Mouse (Mus musculus): ENCODE data around the gene C1galt1c1. TPM values are rescaled to one million over a fixed set of nuclear protein-coding genes. Genes with fewer than 3 reads are reported as not detected.

The C1galt1c1 gene
- 27.3 and 32.8 TPM in 2 replicates for polyA plus RNA-seq (2015; fragmentation: Nextera tagmentation; extraction: Ambion mirVana)

GRCm38 (mm10) chrX:38634801-38635637, at the start of gene C1galt1c1:
Gene C1galt1c1 (minus strand): TSS chrX:38635087.
- H3K27me3 ChIP-seq, result no peaks in the 10 kb centered on the region
- peak within 1 kb of the TSS; percentile 48 for H3K4me2 ChIP-seq
- H3K9me3 ChIP-seq, result no peaks in the 10 kb centered on the region
- no peaks in the 10 kb centered on the region for H3K36me3 ChIP-seq
- peak; percentile 100 for ATAC-seq (ENCODE audit: low FRiP score)
- 15% methylated on average over 29 of the region's 43 CpGs for WGBS
- H3K9ac ChIP-seq, result peak within 1 kb of the TSS; percentile 72
- peaks cover 7% of the 10 kb centered on the region; the same call in 1 of the 2 replicates for H3K4me1 ChIP-seq (replicated peaks)
- H3K4me3 ChIP-seq, result peak within 1 kb of the TSS; percentile 47
- H3K27ac ChIP-seq, result peak within 1 kb of the TSS; percentile 92

DNA sequence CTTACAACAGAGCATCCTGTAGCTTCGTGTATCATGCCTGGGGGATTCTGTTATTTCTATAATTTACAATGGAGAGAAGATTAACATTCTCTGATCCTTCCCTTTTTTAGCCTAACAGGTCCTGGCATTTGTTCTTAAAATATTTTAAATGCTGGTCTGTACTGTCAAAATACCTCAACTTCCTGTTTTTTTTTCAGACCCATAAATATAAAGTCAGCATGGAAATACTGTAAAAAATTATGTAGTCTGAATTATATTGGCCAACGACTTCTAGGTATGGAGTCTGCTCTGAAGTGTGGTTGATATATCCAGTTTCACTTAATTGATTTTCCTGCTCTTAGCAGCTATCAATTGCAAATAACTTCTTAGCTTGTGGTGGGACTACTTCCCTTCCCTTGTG, 47.1 kb upstream of the C1galt1c1 start:
- H3K9me3 ChIP-seq, result no peaks in the 10 kb centered on the region
- WGBS, result 65% methylated on average over 2 of the region's 2 CpGs
- H3K4me3 ChIP-seq, result no peak overlapping the region
- H3K4me2 ChIP-seq, result no peak overlapping the region
- no peaks in the 10 kb centered on the region for H3K4me1 ChIP-seq (replicated peaks)
- no peak for ATAC-seq (ENCODE audit: low FRiP score)
- no peak overlapping the region for H3K9ac ChIP-seq
- H3K27ac ChIP-seq, result no peak overlapping the region
- no peaks in the 10 kb centered on the region for H3K27me3 ChIP-seq
- H3K36me3 ChIP-seq, result no peaks in the 10 kb centered on the region

DNA sequence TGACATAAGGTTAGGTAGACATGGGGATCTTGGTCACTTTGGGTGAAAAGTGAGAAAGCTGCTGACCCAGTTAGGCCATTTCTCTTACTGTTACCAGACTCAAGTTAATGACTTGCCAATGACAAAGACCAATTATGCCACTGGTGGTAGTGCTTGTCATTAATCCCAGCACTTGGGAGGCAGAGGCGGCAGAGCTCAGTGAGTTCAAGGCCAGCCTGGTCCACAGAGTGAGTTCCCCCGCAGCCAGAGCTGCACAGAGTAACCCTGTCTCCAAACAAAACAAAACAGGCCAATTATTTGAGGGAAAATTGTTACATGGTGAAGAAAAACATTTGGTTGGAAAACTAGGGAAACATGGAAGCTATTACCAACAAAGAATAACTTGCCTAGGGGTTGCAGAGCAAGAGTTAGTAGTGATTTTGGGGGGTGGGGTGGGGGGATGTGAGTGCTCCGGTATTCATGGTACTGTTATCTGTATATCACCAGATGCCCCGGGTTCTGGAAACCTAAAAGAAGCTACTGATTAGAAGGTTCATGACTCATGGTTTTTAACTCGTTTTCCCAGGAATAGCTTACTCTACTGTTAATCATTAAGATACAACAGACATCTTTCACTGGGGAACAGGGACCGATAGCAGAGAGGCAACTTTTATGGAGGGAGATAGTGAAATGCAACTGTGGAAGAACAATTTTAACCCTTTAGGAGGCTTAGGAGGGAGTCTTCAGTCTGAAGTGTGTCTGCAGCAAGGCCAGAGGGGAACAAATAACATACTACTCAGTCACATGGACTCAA, 34.4 kb upstream of the C1galt1c1 start:
- no peak for ATAC-seq (ENCODE audit: low FRiP score)
- no peaks in the 10 kb centered on the region for H3K4me1 ChIP-seq (replicated peaks)
- WGBS, result 84% methylated on average over 6 of the region's 6 CpGs
- no peaks in the 10 kb centered on the region for H3K36me3 ChIP-seq
- H3K4me3 ChIP-seq, result no peak overlapping the region
- H3K4me2 ChIP-seq, result no peak overlapping the region
- H3K9me3 ChIP-seq, result no peaks in the 10 kb centered on the region
- H3K27me3 ChIP-seq, result no peaks in the 10 kb centered on the region
- no peak overlapping the region for H3K27ac ChIP-seq
- no peak overlapping the region for H3K9ac ChIP-seq

GRCm38 (mm10) chrX:38656206-38656883, 21.5 kb upstream of the C1galt1c1 start:
- no peaks in the 10 kb centered on the region for H3K36me3 ChIP-seq
- no peaks in the 10 kb centered on the region for H3K27me3 ChIP-seq
- WGBS, result 75% methylated on average over 4 of the region's 4 CpGs
- H3K9ac ChIP-seq, result no peak overlapping the region
- H3K4me1 ChIP-seq (replicated peaks), result no peaks in the 10 kb centered on the region
- ATAC-seq (ENCODE audit: low FRiP score), result peak; percentile 68; the same call in 1 of the 2 replicates
- H3K9me3 ChIP-seq, result no peaks in the 10 kb centered on the region
- H3K4me2 ChIP-seq, result no peak overlapping the region
- no peak overlapping the region for H3K4me3 ChIP-seq
- no peak overlapping the region for H3K27ac ChIP-seq

DNA sequence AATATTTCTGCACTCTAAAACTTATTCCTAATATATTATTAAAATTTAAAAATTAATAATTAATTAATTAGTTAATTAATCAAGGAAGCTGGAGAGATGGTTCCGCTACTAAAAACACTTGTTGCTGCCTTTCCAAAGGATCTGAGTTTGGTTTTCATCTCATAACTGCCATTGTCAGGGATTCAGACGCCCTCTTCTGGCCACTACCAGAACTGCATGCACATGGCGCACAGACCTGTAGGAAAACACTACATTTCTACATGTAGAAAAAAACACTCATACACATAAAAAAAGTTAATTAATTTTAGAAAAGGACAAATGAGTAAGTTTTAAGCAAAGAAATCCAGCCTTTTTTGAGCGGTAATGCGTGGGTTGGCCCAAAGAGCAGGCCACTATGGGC, 19.8 kb upstream of the C1galt1c1 start:
- Histone ChIP-seq H3K36me3 (no peaks in the 10 kb centered on the region), H3K27me3 (no peaks in the 10 kb centered on the region), H3K4me2 (no peak overlapping the region), H3K4me1 (replicated peaks) (no peaks in the 10 kb centered on the region), H3K9ac (no peak overlapping the region), H3K27ac (no peak overlapping the region), H3K9me3 (no peaks in the 10 kb centered on the region), H3K4me3 (no peak overlapping the region)
- WGBS, result 85% methylated on average over 5 of the region's 5 CpGs
- no peak for ATAC-seq (ENCODE audit: low FRiP score)

DNA sequence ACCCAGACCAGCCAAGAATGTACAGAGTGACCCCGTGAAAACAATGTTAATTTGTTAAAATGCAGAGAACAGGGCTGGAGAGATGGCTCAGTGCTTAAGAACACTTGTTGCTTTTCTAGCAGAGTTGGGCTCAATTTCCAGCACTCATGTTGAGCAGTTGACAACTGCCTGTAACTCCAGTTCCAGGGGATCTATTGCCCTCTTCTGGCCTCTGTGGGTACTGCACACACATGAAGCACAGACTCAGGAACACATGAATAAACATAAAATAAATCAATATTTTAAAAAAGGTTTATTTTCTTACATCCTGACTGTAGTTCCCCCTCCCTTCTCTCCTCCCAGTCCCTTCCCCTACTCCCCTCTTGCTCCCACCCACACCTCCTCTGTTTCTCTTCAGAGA, 18.3 kb upstream of the C1galt1c1 start:
- Histone ChIP-seq H3K9me3 (no peaks in the 10 kb centered on the region), H3K36me3 (no peaks in the 10 kb centered on the region), H3K9ac (no peak overlapping the region), H3K4me2 (no peak overlapping the region), H3K27ac (no peak overlapping the region), H3K4me1 (replicated peaks) (no peaks in the 10 kb centered on the region), H3K27me3 (no peaks in the 10 kb centered on the region), H3K4me3 (no peak overlapping the region)
- WGBS, result 72% methylated on average over 1 of the region's 1 CpGs
- ATAC-seq (ENCODE audit: low FRiP score), result no peak

DNA sequence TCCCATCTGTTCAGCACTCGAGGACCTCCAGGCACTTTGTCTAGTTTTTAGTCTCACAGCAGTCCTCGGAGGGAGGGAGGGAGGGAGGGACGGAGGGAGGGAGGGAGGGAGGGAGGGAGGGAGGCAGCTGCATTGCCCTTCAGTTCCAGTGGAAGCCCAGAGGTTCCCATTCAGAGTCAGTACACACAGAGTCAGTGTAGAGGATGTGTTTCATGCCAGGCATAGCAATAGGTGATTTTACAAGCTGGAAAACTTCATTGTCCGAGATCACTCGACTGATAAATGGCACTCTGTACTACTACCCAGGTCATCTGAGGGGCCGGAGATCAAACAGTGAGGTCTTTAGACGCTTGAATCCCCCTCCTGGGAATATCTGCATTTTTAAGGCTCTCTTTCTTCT, 16.3 kb upstream of the C1galt1c1 start:
- no peak for ATAC-seq (ENCODE audit: low FRiP score)
- H3K9me3 ChIP-seq, result no peaks in the 10 kb centered on the region
- no peak overlapping the region for H3K4me2 ChIP-seq
- WGBS, result 28% methylated on average over 5 of the region's 7 CpGs
- no peak overlapping the region for H3K9ac ChIP-seq
- no peaks in the 10 kb centered on the region for H3K27me3 ChIP-seq
- no peaks in the 10 kb centered on the region for H3K4me1 ChIP-seq (replicated peaks)
- no peak overlapping the region for H3K27ac ChIP-seq
- H3K4me3 ChIP-seq, result no peak overlapping the region
- H3K36me3 ChIP-seq, result no peaks in the 10 kb centered on the region

- Histone ChIP-seq H3K27me3 (no peaks in the 10 kb centered on the region), H3K4me2 (no peak overlapping the region), H3K27ac (no peak overlapping the region), H3K9ac (no peak overlapping the region), H3K36me3 (no peaks in the 10 kb centered on the region), H3K4me1 (replicated peaks) (no peaks in the 10 kb centered on the region), H3K4me3 (no peak overlapping the region), H3K9me3 (no peaks in the 10 kb centered on the region)
- ATAC-seq (ENCODE audit: low FRiP score), result no peak
- 64% methylated on average over 9 of the region's 9 CpGs for WGBS
Measured at GRCm38 (mm10) chrX:38650404-38651039, 15.6 kb upstream of the C1galt1c1 start.

DNA sequence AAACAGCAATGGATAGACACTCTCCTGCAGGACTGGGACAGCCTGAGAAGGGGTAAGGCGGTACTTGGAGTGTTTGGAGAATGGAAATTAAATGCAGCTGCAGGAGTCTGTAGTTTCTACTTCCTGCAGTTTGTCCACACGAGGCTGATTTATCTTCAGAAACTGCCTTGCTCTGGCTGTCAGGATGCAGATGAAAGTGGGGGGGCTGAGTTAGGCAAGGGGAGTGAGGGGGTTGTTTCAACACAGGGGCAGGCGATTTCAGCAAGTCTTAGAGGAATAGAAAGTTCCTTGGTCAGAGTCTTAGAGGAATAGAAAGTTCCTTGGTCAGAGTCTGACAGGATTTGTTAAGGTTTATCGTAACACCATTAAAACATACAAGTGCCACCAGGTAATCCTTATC, 7.3 kb upstream of the C1galt1c1 start:
- H3K4me1 ChIP-seq (replicated peaks), result no peaks in the 10 kb centered on the region
- H3K27ac ChIP-seq, result no peak overlapping the region
- no peaks in the 10 kb centered on the region for H3K9me3 ChIP-seq
- no peaks in the 10 kb centered on the region for H3K27me3 ChIP-seq
- 73% methylated on average over 4 of the region's 4 CpGs for WGBS
- H3K36me3 ChIP-seq, result no peaks in the 10 kb centered on the region
- ATAC-seq (ENCODE audit: low FRiP score), result no peak
- no peak overlapping the region for H3K9ac ChIP-seq
- H3K4me2 ChIP-seq, result no peak overlapping the region
- no peak overlapping the region for H3K4me3 ChIP-seq

DNA sequence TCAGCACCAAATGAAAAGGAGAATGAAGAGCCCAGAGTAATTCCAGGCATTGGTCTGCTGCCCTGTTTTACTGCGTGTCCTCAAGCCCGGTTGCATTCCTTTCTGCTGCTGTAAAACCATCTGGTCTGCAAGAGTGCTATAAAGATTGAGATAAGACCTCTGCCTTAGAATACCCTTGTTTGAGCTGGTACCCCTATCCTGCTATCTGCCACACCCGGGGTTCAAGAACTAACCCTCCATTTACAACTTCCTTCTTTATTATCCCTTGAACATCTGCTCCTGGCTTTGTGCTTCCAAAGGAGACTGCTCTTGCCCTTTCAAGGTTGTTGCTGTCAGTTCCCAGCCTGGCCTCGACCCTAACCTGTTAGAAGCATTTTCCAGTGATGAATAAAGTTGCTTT, 6.5 kb upstream of the C1galt1c1 start:
- H3K4me2 ChIP-seq, result no peak overlapping the region
- no peaks in the 10 kb centered on the region for H3K9me3 ChIP-seq
- no peak overlapping the region for H3K4me3 ChIP-seq
- no peaks in the 10 kb centered on the region for H3K4me1 ChIP-seq (replicated peaks)
- no peak overlapping the region for H3K27ac ChIP-seq
- ATAC-seq (ENCODE audit: low FRiP score), result no peak
- H3K36me3 ChIP-seq, result no peaks in the 10 kb centered on the region
- no peak overlapping the region for H3K9ac ChIP-seq
- no peaks in the 10 kb centered on the region for H3K27me3 ChIP-seq
- 69% methylated on average over 4 of the region's 4 CpGs for whole genome bisulfite sequencing

DNA sequence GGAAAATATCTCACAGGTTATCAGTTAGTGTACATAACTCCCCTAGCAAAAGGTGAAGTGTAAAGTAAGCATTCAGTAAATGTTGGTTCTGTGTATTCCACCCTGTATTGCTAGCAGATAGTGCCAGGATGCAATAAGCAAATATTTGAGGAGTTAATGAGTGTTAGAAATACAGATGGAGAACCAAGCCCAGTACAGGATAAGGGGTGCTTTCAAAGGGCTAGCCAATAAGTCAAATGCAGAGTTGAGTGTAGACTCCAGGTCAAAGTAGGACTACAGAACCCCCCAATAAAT, 698 bp upstream of the C1galt1c1 start:
- Histone ChIP-seq H3K9ac (no peak overlapping the region), H3K27me3 (no peaks in the 10 kb centered on the region), H3K36me3 (no peaks in the 10 kb centered on the region), H3K27ac (peak overlapping the region; percentile 55), H3K4me2 (peak overlapping the region; percentile 46), H3K4me1 (replicated peaks) (peaks cover 7% of the 10 kb centered on the region; the same call in 1 of the 2 replicates), H3K4me3 (peak overlapping the region; percentile 47), H3K9me3 (no peaks in the 10 kb centered on the region)
- no peak for ATAC-seq (ENCODE audit: low FRiP score)

DNA sequence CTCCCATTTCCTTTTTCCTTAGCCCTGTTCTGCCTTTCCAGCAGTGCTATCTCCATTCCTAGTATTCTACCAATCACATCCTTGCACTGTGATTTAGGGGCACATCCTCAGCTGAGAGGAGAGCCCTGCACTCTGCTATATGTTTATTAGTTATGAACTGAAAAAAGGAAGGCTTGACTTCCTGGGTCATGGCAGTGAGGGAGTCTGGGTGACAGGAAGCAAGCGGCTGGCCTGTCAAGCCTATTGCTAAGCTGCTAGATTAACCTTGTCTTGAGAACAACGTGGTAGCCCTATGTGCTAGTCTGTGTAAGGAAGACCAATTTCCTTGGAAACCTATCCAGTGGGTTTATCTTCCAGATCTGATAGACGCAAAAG, 33.9 kb downstream of the C1galt1c1 start:
- H3K27ac ChIP-seq, result peak overlapping the region; percentile 85
- H3K4me1 ChIP-seq (replicated peaks), result no peaks in the 10 kb centered on the region
- no peaks in the 10 kb centered on the region for H3K9me3 ChIP-seq
- H3K4me2 ChIP-seq, result peak overlapping the region; percentile 57
- no peaks in the 10 kb centered on the region for H3K36me3 ChIP-seq
- peak overlapping the region; percentile 47 for H3K4me3 ChIP-seq
- H3K27me3 ChIP-seq, result no peaks in the 10 kb centered on the region
- 21% methylated on average over 3 of the region's 3 CpGs for WGBS
- peak overlapping the region; percentile 70 for H3K9ac ChIP-seq
- ATAC-seq (ENCODE audit: low FRiP score), result peak; percentile 80
